Mouse (Mus musculus) kidney, postnatal 36 days (tissue): ENCODE measurements around the gene Mob1a.
A peak's percentile ranks its signal among the peaks of the same experiment; 100 is the strongest.
"Not testable (repeated sequence)": the region's sequence is repeated elsewhere in the genome, so short reads cannot be mapped to it uniquely, and the experiment has no call there.

Experiments
- DNase-seq, 2 experiments: peaks; one replicate each; pipeline ENCODE4 v3.0.0; 2021 to 2022; ENCODE audit warnings: mixed read lengths in 2 of 2

Gene Mob1a

GRCm38 (mm10) chr6:83345285-83345684 lies 19.5 kb downstream of the Mob1a start:
- not testable (repeated sequence) for DNase-seq

GRCm38 (mm10) chr6:83347916-83348315 lies 22.1 kb downstream of the Mob1a start:
- DNase-seq = no peak

- DNase-seq = no peak
These were observed 23.1 kb downstream of the Mob1a start, which contains the start of gene Bola3 for GRCm38 (mm10) chr6:83348873-83349272. Gene Bola3 (plus strand): TSS chr6:83349147.

- peak; percentile 87 to 97 for DNase-seq
These were observed 23.6 kb downstream of the Mob1a start for GRCm38 (mm10) chr6:83349274-83349958.

GRCm38 (mm10) chr6:83350172-83350571 lies 24.4 kb downstream of the Mob1a start:
- DNase-seq = no peak

- no peak for DNase-seq
These were observed 25.1 kb downstream of the Mob1a start for GRCm38 (mm10) chr6:83350851-83351405.

- DNase-seq = no peak
These were observed 25.8 kb downstream of the Mob1a start for GRCm38 (mm10) chr6:83351490-83352160.

GRCm38 (mm10) chr6:83352666-83353410 lies 27.0 kb downstream of the Mob1a start:
- no peak for DNase-seq

GRCm38 (mm10) chr6:83354856-83355781 lies 29.3 kb downstream of the Mob1a start:
- DNase-seq = peak; percentile 51 to 60

- peak; percentile 75 to 92 for DNase-seq
These were observed 30.8 kb downstream of the Mob1a start for GRCm38 (mm10) chr6:83356569-83357138.

- DNase-seq = no peak
These were observed 31.6 kb downstream of the Mob1a start for GRCm38 (mm10) chr6:83357436-83357835.

GRCm38 (mm10) chr6:83361523-83362248 lies 35.9 kb downstream of the Mob1a start:
- DNase-seq = no peak

- no peak for DNase-seq
These were observed 37.3 kb downstream of the Mob1a start for GRCm38 (mm10) chr6:83363075-83363474.

- DNase-seq = no peak
These were observed 44.6 kb downstream of the Mob1a start for GRCm38 (mm10) chr6:83370316-83370965.

- no peak for DNase-seq
These were observed 45.5 kb downstream of the Mob1a start for GRCm38 (mm10) chr6:83371350-83371749.

GRCm38 (mm10) chr6:83373704-83374300 lies 48.0 kb downstream of the Mob1a start:
- no peak for DNase-seq

GRCm38 (mm10) chr6:83381510-83382491 lies 56.0 kb downstream of the Mob1a start:
- DNase-seq = no peak

GRCm38 (mm10) chr6:83385569-83386090 lies 59.8 kb downstream of the Mob1a start:
- DNase-seq = no peak
